Mouse (Mus musculus) heart, postnatal 0 days (tissue): Measurements from ENCODE around the gene Rhpn2. TPM values are rescaled to one million over a fixed set of nuclear protein-coding genes. Genes with fewer than 3 reads are reported as not detected.

Experiments used
- ATAC-seq: fragments of 200-750 bp; cut with Nextera tagmentation; 2 replicates; pipeline ENCODE4 v1.8.0; 2017; ENCODE audit warnings: low read depth, moderate number of reproducible peaks, moderate library complexity; ENCODE audit not compliant: insufficient read depth
- DNase-seq: peaks from one replicate; pipeline ENCODE4 v3.0.0-alpha.2; 2016; ENCODE audit warnings: low spot score
- H3K27ac ChIP-seq: fragments of 300-500 bp; sonication (generic); 2 replicates; pipeline ENCODE4 v1.5.1; 2014; ENCODE audit warnings: low read depth, mild to moderate bottlenecking
- H3K27me3 ChIP-seq: fragments of 300-500 bp; sonication (generic); 2 replicates; pipeline ENCODE4 v1.6.1; 2014; ENCODE audit warnings: low read length, mixed read lengths; ENCODE audit not compliant: control insufficient read depth, insufficient read depth
- H3K36me3 ChIP-seq: fragments of 300-500 bp; sonication (generic); replicated peaks from 2 replicates; pipeline ENCODE4 v1.6.1; 2014; ENCODE audit warnings: low read length, mixed read lengths; ENCODE audit not compliant: control insufficient read depth, insufficient read depth
- H3K4me1 ChIP-seq: fragments of 300-500 bp; sonication (generic); 2 replicates; pipeline ENCODE4 v1.6.1; 2014; ENCODE audit warnings: antibody characterized with exemption; ENCODE audit not compliant: control insufficient read depth, insufficient read depth
- H3K4me2 ChIP-seq: fragments of 300-500 bp; sonication (generic); 2 replicates; pipeline ENCODE4 v1.6.1; 2014; ENCODE audit warnings: low read depth, mild to moderate bottlenecking, low read length, moderate library complexity
- H3K4me3 ChIP-seq: fragments of 300-500 bp; sonication (generic); 2 replicates; pipeline ENCODE4 v1.5.1; 2014; ENCODE audit warnings: low read depth, low read length
- H3K9ac ChIP-seq: fragments of 300-500 bp; sonication (generic); replicated peaks from 2 replicates; pipeline ENCODE4 v1.6.1; 2014; ENCODE audit warnings: low read depth, low read length, mixed read lengths
- H3K9me3 ChIP-seq: fragments of 300-500 bp; sonication (generic); replicated peaks from 2 replicates; pipeline ENCODE4 v1.6.1; 2016; ENCODE audit warnings: low read length; ENCODE audit not compliant: control insufficient read depth
- CTCF ChIP-seq: IDR thresholded peaks from 2 replicates; pipeline ENCODE4 v1.5.1; 2016; ENCODE audit warnings: antibody characterized with exemption, control low read depth, low read depth
- EP300 ChIP-seq: IDR thresholded peaks from 2 replicates; pipeline ENCODE4 v1.6.1; 2016; ENCODE audit warnings: antibody characterized with exemption, low read depth
- WGBS: fragments of 180-500 bp; shearing (Covaris S2); extraction: QIAGEN DNeasy Blood & Tissue Kit; methylation state at CpG from one replicate; pipeline ENCODE4 v1.1.7; 2014; 5-methylcytosine and 5-hydroxymethylcytosine counted together
- polyA plus RNA-seq: library from polyadenylated mRNA; unstranded; fragments of >200 nt; fragmentation: Nextera tagmentation; extraction: Ambion mirVana; gene quantifications from 2 replicates; pipeline ENCODE4 v1.2.1, GENCODE M21; 2015
- total RNA-seq: library from RNA; depleted of rRNA; stranded (reverse); fragments of >200 nt; gene quantifications from 2 replicates; pipeline ENCODE4 v1.2.3, GENCODE M21; 2014; ENCODE audit warnings: low replicate concordance

Gene Rhpn2
- total and polyA plus RNA-seq, 2 experiments from 2014 or later = 4.0 to 6.1 TPM

DNA sequence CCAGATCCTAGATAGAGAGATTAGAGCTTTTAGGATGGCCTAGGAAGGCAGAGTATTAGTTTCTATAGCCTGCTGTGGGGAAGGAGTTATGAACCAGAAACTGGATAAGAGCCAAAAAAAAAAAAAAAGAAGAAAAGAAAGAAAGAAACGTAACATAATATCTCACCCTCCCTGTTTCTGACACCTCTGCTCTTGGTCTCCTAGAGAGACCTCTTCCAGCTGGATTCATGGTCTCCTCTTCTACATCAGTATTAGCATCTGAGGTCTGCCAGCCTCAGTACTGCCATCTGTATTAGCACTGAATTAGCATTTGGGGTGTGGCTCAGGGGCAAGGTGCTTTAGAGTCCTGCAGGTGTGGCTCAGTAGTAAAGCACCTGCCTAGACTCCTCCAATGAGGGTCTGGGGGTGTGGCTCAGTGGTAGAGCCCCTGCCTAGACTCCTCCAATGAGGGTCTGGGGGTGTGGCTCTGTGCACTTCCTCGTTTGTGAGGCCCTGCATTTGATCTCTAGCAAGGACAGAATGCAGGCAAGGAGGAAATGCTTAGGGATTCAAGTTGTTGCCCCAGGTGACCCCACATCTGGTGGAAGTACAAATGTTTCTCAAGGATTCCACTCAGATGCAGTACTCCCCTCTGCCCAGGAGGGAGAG, 48.9 kb downstream of the Rhpn2 start:
- DNase-seq = no peak
- Histone ChIP-seq H3K4me2 (no peak overlapping the region), H3K4me3 (no peak overlapping the region), H3K36me3 (no peaks in the 10 kb centered on the region), H3K27ac (no peak overlapping the region), H3K27me3 (no peaks in the 10 kb centered on the region), H3K4me1 (peaks cover 7% of the 10 kb centered on the region; the same call in 1 of the 2 replicates), H3K9me3 (no peaks in the 10 kb centered on the region), H3K9ac (no peak overlapping the region)
- TF ChIP-seq EP300 = no peak
- TF ChIP-seq CTCF = no peak
- WGBS = 43% methylated on average over 2 of the region's 2 CpGs
- no peak for ATAC-seq

DNA sequence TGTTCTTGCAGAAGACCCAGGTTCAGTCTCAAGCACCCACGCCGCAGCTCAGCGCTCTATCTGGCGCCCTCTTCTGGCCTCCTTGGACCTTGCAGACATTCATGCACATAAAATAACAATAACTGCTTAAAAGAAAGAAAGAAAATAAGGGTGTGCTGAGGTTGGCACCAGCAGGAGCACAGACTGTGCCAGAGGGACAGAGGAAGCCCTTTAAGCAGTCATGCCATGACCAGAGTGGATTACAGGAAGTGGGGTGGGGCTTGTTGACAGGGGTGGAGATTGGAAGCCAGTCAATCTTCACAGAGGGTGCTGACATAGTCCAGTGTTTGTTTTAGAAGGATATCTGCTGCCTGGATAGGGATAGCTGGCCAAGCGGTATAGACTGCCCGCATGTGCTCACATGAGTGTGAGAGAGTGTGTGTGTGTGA, 52.6 kb downstream of the Rhpn2 start:
- ATAC-seq (peak; percentile 90), DNase-seq (peak; percentile 67)
- Histone ChIP-seq H3K9me3 (no peaks in the 10 kb centered on the region), H3K9ac (no peak overlapping the region), H3K36me3 (no peaks in the 10 kb centered on the region), H3K27ac (no peak overlapping the region), H3K27me3 (no peaks in the 10 kb centered on the region), H3K4me2 (no peak overlapping the region), H3K4me1 (no peaks in the 10 kb centered on the region), H3K4me3 (no peak overlapping the region)
- peak; percentile 38 for TF ChIP-seq CTCF
- TF ChIP-seq EP300 = 0 out of 2 replicates have a peak, but pooled peaks have one; percentile 48
- WGBS = 36% methylated on average over 6 of the region's 6 CpGs

- Histone ChIP-seq H3K36me3 (no peaks in the 10 kb centered on the region; the same call in 1 of the 2 replicates), H3K4me1 (no peaks in the 10 kb centered on the region), H3K4me2 (no peak overlapping the region), H3K27me3 (no peaks in the 10 kb centered on the region), H3K27ac (no peak overlapping the region), H3K9me3 (no peaks in the 10 kb centered on the region), H3K9ac (no peak overlapping the region), H3K4me3 (no peak overlapping the region)
- WGBS = 72% methylated on average over 6 of the region's 6 CpGs
- no peak for DNase-seq
- no peak for ATAC-seq
- no peak for TF ChIP-seq CTCF
- no peak for TF ChIP-seq EP300
These were observed 54.7 kb downstream of the Rhpn2 start for GRCm38 (mm10) chr7:35388694-35389093.

DNA sequence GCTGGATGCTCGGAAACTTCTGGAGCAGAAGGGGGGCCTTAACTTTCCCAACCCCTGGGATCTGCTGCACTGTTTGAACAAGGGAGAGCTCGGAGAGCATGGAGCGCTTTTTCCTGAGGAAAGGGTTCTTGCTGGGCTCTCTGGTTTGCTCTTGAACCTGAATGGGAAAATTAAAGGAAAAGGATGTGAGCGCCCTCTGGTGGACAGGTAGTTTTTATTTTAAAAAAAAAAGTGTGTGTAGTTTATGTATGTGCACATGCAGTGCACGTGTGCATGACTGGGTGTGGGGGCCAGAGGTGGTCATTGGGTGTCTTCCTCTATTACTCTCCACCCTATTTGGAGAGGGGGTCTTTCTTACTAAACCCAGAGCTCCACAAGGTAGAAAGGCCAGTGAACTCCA, 59.0 kb downstream of the Rhpn2 start:
- Histone ChIP-seq H3K36me3 (no peaks in the 10 kb centered on the region; the same call in 1 of the 2 replicates), H3K4me2 (no peak overlapping the region), H3K9me3 (no peaks in the 10 kb centered on the region), H3K4me1 (peaks cover 14% of the 10 kb centered on the region), H3K27ac (no peak overlapping the region), H3K27me3 (no peaks in the 10 kb centered on the region), H3K4me3 (no peak overlapping the region), H3K9ac (no peak overlapping the region)
- DNase-seq (peak; percentile 34), ATAC-seq (no peak)
- WGBS = 59% methylated on average over 5 of the region's 5 CpGs
- no peak for TF ChIP-seq EP300
- peak; percentile 36 for TF ChIP-seq CTCF

GRCm38 (mm10) chr7:35395734-35396456, 61.9 kb downstream of the Rhpn2 start:
- H3K9ac ChIP-seq = peak overlapping the region; percentile 53
- 9% methylated on average over 17 of the region's 17 CpGs for WGBS
- H3K4me1 ChIP-seq = peaks cover 16% of the 10 kb centered on the region
- TF ChIP-seq CTCF (no peak), EP300 (no peak)
- H3K9me3 ChIP-seq = no peaks in the 10 kb centered on the region
- H3K4me2 ChIP-seq = peak overlapping the region; percentile 72
- peak overlapping the region; percentile 81 for H3K4me3 ChIP-seq
- H3K27ac ChIP-seq = no peak overlapping the region
- DNase-seq = no peak
- ATAC-seq = 0 out of 2 replicates have a peak, but pooled peaks have one; percentile 1
- H3K27me3 ChIP-seq = no peaks in the 10 kb centered on the region
- peaks cover 20% of the 10 kb centered on the region for H3K36me3 ChIP-seq
